Mouse (Mus musculus) intestine, embryonic 14.5 days (tissue): ENCODE results near the gene 1700013G24Rik. TPM values are rescaled to one million over a fixed set of nuclear protein-coding genes. Genes with fewer than 3 reads are reported as not detected.

Source experiments
- ATAC-seq: fragments of 200-750 bp; cut with Nextera tagmentation; replicated peaks from 2 replicates; pipeline ENCODE4 v1.8.0; 2017; ENCODE audit warnings: low read depth, moderate number of reproducible peaks, moderate TSS enrichment, moderate library complexity; ENCODE audit not compliant: low FRiP score, low TSS enrichment
- DNase-seq: peaks from one replicate; pipeline ENCODE4 v3.0.0-alpha.2; 2018; ENCODE audit warnings: low spot score
- H3K27ac ChIP-seq: fragments of 300-500 bp; sonication (generic); 2 replicates; pipeline ENCODE4 v1.5.1; 2014; ENCODE audit warnings: low read depth, mild to moderate bottlenecking, control low read depth
- H3K27me3 ChIP-seq: fragments of 300-500 bp; sonication (generic); replicated peaks from 2 replicates; pipeline ENCODE4 v1.6.1; 2014; ENCODE audit warnings: low read length, control low read depth; ENCODE audit not compliant: control insufficient read depth, insufficient read depth
- H3K36me3 ChIP-seq: fragments of 300-500 bp; sonication (generic); 2 replicates; pipeline ENCODE4 v1.6.1; 2014; ENCODE audit warnings: low read length, control low read depth; ENCODE audit not compliant: control insufficient read depth, insufficient read depth
- H3K4me1 ChIP-seq: fragments of 300-500 bp; sonication (generic); replicated peaks from 2 replicates; pipeline ENCODE4 v1.6.1; 2014; ENCODE audit warnings: low read length, control low read depth, mixed read lengths; ENCODE audit not compliant: control insufficient read depth, insufficient read depth
- H3K4me2 ChIP-seq: fragments of 300-500 bp; sonication (generic); 2 replicates; pipeline ENCODE4 v1.6.1; 2014; ENCODE audit warnings: low read length
- H3K4me3 ChIP-seq: fragments of 300-500 bp; sonication (generic); 2 replicates; pipeline ENCODE4 v1.5.1; 2014; ENCODE audit warnings: low read depth, low read length, control low read depth, mixed read lengths
- H3K9ac ChIP-seq: fragments of 300-500 bp; sonication (generic); 2 replicates; pipeline ENCODE4 v1.6.1; 2014; ENCODE audit warnings: mild to moderate bottlenecking, low read length
- H3K9me3 ChIP-seq: fragments of 300-500 bp; sonication (generic); 2 replicates; pipeline ENCODE4 v1.6.1; 2016; ENCODE audit warnings: low read length, control low read depth; ENCODE audit not compliant: control insufficient read depth
- WGBS: fragments of 180-500 bp; shearing (Covaris S2); extraction: QIAGEN DNeasy Blood & Tissue Kit; methylation state at CpG from one replicate; pipeline ENCODE4 v1.1.7; 2014; 5-methylcytosine and 5-hydroxymethylcytosine counted together
- polyA plus RNA-seq: library from polyadenylated mRNA; unstranded; fragments of >200 nt; fragmentation: Nextera tagmentation; extraction: Ambion mirVana; gene quantifications from 2 replicates; pipeline ENCODE4 v1.2.1, GENCODE M21; 2014

Gene 1700013G24Rik
- polyA plus RNA-seq, 1 experiment from 2014 or later = not detected

DNA sequence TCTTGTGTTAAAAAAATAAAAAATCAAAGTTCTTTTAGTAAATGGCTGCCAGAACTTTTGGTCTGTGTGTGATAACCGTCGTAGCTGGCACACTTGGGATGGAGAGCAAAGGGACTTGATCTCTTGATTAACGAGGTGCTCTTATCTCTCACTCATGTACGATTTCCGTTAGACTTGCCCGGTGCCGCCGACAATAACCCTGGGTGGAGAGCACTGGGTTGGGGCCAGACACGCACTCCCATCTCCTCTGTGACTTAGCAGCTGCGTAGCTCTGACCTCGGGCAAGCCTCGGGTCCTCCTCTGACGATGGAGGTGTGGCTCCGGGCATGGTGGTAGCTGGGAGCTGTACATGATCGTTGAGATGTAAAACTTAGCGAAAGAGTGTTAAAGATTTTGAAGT lies 30.8 kb downstream of the 1700013G24Rik start:
- Histone ChIP-seq H3K9me3 (no peaks in the 10 kb centered on the region), H3K27ac (no peak overlapping the region), H3K36me3 (no peaks in the 10 kb centered on the region), H3K4me3 (no peak overlapping the region), H3K4me1 (peaks cover 90% of the 10 kb centered on the region), H3K27me3 (no peaks in the 10 kb centered on the region), H3K9ac (no peak overlapping the region), H3K4me2 (no peak overlapping the region)
- WGBS = 45% methylated on average over 16 of the region's 16 CpGs
- DNase-seq = no peak
- ATAC-seq = no peak

DNA sequence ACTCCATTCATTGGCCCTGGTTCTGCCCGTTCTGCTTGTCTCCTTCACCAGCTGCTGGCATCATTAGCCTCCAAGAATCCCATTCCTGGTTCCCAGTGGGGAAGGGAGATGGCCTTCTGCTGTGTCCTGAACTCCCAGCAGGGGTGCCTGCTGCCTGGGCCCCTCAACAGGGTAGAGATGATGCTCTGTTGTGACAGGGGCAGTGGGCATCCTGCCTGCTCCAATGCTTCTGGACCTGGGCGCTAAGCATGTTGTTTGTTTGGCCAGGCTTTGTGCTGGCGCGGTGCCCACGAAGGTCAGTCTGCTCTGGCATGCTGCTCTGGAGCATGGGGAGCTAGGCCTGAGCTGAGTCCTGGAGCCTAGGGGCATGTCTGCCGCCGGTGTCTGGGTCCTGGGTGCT lies 31.5 kb downstream of the 1700013G24Rik start:
- Histone ChIP-seq H3K27me3 (no peaks in the 10 kb centered on the region), H3K9ac (no peak overlapping the region), H3K36me3 (no peaks in the 10 kb centered on the region), H3K27ac (peak overlapping the region; percentile 96; the same call in 1 of the 2 replicates), H3K4me3 (no peak overlapping the region), H3K4me1 (peaks cover 90% of the 10 kb centered on the region), H3K9me3 (no peaks in the 10 kb centered on the region), H3K4me2 (no peak overlapping the region)
- WGBS = 75% methylated on average over 7 of the region's 7 CpGs
- no peak for DNase-seq
- ATAC-seq = no peak

DNA sequence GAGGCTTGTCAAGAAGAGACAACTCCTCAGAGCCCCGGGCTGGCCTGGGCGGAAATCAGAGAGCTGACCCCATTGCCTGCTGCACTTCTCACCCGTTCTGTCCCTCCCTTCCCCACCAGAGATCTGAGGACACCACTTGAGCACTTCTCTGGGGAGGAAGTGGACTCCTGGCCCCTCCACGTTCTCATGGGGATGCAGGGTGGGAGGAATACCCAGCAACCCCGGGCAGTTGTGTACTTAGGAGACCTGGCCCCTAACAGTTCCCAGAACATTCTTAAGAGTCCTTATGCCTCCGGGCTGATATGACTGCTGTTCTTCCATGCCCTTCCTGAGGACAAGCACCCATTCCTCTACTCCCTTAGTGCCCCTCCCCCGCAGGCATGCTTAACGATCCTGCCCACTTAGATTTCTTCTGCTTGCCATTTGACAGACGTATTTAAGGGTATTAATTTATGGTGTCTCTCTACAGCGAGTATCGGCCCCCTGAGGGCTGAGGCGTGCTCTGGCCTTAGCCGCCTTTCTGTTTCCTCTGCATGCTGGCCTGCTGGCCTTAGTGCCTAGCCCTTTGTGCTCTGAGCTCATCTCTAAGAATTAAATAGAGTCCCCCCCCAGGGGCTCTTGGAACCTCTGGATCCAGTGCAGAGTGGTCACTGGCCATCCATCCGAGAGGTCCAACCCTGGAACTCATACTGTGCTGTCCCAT lies 32.3 kb downstream of the 1700013G24Rik start:
- Histone ChIP-seq H3K36me3 (no peaks in the 10 kb centered on the region), H3K4me3 (no peak overlapping the region), H3K9me3 (no peaks in the 10 kb centered on the region), H3K27ac (peak overlapping the region; percentile 96; the same call in 1 of the 2 replicates), H3K4me1 (peaks cover 89% of the 10 kb centered on the region), H3K27me3 (no peaks in the 10 kb centered on the region), H3K4me2 (no peak overlapping the region; the same call in 1 of the 2 replicates), H3K9ac (no peak overlapping the region; the same call in 1 of the 2 replicates)
- ATAC-seq (no peak), DNase-seq (no peak)
- 30% methylated on average over 14 of the region's 14 CpGs for WGBS

DNA sequence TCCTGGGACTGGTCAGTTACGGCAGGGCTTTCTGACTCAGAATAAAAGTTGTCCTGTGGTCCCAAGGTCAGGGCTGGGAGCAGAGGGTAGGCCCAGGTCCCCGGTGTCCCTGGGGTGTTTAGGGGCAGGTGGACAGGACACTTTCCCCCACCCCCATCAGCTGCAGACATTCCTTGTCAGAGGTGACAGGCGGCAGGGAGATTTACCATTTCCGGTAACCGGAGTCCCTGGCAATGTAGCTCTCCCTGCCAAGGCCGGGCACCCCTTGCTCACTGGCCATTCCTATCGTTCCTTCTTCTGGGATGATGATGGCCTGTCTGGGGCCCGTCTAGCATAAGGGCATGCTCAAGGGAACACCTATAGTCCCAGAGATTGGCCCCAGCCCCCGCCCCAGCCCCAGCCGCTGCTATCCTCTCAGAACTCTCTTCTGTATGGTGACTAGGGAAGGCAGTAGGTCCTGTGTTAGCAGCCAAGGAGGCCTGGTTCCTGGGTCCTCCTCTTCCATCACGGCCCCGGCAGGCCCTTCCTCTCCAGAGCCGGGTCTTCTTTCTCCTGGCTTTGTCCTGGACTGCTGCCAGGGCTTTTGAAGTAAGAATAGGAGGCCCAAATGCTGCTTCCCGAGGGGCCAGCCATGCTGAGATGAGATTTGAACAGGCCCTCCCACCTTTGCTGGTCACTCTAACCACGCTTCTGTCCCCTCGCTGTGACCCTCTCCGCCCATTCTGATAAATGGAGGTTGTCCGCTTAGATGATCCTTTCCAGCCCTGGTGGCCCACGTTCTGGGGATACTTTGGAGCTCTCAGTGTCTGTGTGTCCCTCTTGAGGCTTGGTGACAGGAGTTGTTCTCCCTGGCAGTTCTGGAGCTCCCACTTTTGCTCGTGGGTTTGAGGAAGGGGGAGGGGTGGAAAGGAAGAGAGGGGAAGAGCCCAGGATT lies 33.3 kb downstream of the 1700013G24Rik start:
- peak overlapping the region; percentile 96 for H3K27ac ChIP-seq
- H3K9me3 ChIP-seq = no peaks in the 10 kb centered on the region
- 0 out of 2 replicates have a peak overlapping the region, but pooled peaks have one; percentile 1 for H3K9ac ChIP-seq
- 34% methylated on average over 20 of the region's 20 CpGs for WGBS
- no peak for ATAC-seq
- no peaks in the 10 kb centered on the region for H3K27me3 ChIP-seq
- no peak for DNase-seq
- H3K4me2 ChIP-seq = peak overlapping the region; percentile 18
- H3K4me1 ChIP-seq = peaks cover 80% of the 10 kb centered on the region
- no peaks in the 10 kb centered on the region for H3K36me3 ChIP-seq
- H3K4me3 ChIP-seq = no peak overlapping the region

DNA sequence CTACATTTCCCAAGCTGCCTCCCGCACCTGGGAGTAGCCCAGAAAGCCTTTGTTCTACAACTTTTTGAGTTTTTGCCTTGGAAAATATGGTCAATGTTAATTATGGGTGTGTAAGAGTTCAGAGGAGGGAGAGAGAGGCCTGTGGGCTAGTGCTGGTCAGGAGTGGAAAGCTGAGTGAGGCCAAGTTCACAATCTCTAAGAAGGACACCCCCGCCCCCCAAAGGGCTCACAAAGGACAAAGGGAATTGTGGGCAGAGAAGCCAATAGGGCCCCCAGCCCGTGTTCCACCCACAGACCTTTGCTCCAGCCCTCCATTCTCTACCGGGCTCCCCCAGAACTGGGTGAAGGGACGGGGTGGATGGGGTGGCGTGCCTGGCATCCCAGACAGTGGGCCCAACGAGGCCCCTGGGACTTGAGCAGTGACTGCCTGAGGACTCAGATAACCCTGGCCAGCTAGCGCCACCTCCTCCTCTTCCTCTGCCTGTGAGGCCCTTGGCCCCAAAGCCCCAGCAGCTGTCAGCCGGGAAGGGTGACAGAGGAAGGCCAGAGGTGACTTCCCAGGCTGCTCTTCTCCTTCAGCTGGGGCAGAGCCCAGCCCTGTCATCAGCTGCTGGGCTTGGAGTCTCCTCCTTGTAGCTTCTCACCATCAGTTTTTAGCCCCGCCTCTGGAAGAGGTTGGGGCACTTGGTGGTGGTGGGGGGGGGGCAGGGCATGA lies 34.4 kb downstream of the 1700013G24Rik start:
- Histone ChIP-seq H3K4me2 (peak overlapping the region; percentile 31), H3K36me3 (no peaks in the 10 kb centered on the region), H3K27ac (peak overlapping the region; percentile 96), H3K27me3 (no peaks in the 10 kb centered on the region), H3K9me3 (no peaks in the 10 kb centered on the region), H3K4me1 (peaks cover 69% of the 10 kb centered on the region), H3K9ac (peak overlapping the region; percentile 20; the same call in 1 of the 2 replicates), H3K4me3 (no peak overlapping the region)
- ATAC-seq (no peak), DNase-seq (no peak)
- WGBS = 38% methylated on average over 10 of the region's 10 CpGs

DNA sequence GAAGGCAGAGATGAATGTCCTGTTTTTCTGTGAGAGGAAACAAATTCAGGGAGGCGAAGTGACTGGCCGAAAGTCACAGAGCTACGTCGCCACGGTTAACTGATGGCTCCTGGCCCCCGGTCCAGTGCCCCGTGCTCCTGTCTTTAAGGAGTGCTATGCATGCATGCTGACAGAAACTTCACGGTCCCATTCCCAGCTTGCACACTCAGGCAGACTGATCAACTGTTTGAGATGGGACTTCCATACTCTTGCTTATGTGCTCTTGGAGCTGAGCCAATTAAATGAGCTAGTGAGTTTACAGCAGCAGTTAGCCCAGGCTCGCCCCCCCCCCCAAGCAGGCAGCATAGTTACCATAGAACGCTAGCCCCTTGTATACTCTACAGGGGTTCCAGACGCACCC lies 35.0 kb downstream of the 1700013G24Rik start:
- Histone ChIP-seq H3K36me3 (no peaks in the 10 kb centered on the region), H3K9ac (peak overlapping the region; percentile 37; the same call in 1 of the 2 replicates), H3K9me3 (no peaks in the 10 kb centered on the region), H3K27ac (peak overlapping the region; percentile 96), H3K27me3 (no peaks in the 10 kb centered on the region), H3K4me2 (peak overlapping the region; percentile 31; the same call in 1 of the 2 replicates), H3K4me1 (peaks cover 67% of the 10 kb centered on the region), H3K4me3 (no peak overlapping the region)
- WGBS = 33% methylated on average over 11 of the region's 11 CpGs
- DNase-seq (no peak), ATAC-seq (no peak)

DNA sequence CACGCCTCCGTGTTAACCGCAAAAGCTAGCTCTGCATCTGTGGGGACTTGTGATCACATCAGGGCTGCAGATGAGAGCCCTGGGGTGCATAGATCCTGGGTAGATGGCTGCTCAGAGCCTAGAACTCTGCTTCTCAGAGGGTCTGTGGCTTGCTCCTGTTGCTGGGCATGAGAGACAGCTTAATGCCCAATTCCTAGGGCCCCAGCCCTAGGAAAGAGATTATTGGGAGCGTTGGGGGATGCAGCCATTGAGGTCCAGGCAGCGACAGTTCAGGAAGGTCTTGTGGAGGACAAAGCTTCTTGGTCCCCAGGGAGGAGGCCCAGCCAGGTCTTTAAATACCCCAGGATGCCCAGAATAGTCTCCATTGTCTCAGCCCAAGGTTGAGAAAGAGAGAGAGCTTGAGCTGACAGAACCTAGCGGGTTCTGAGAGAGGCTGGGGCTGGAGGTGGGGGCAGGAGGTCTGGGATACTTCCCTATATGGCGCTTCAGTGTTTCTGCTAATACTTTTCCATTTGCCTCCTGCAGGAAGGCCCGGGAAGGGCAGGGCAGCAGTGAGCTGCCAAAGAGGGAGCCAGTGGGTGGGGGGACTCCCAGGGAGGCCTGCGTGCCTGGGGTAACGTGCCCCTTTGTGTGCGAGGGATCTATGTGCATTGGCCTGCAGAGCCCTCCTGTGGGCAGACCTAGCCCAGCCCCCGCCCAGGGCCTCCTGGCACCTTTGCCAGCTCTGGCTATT lies 35.7 kb downstream of the 1700013G24Rik start:
- DNase-seq = no peak
- Histone ChIP-seq H3K4me1 (peaks cover 64% of the 10 kb centered on the region), H3K9me3 (no peaks in the 10 kb centered on the region), H3K36me3 (no peaks in the 10 kb centered on the region), H3K9ac (peak overlapping the region; percentile 37), H3K4me3 (no peak overlapping the region), H3K27ac (peak overlapping the region; percentile 96), H3K27me3 (no peaks in the 10 kb centered on the region), H3K4me2 (peak overlapping the region; percentile 31)
- WGBS = 10% methylated on average over 12 of the region's 12 CpGs
- peak; percentile 63 for ATAC-seq

DNA sequence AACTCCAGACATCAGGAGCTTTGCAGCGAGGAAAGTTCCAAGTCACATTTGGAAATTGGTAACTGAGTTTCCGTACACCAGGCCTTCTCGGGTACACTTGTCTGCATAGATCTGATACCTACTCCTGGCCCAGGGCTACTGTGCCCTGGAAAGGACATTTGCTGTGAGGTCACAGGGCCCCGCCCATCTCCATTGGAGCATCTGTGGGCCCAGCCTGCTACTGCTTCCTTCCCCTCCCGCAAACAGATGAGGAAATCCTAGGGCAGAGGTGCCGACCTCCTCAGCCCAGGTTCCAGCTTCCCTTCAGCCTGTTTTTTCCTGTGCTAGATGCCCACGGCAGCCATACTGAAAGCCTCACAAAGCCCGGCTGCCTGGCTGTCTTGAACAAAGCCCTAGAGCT lies 36.9 kb downstream of the 1700013G24Rik start:
- ATAC-seq (no peak), DNase-seq (no peak)
- H3K4me3 ChIP-seq = no peak overlapping the region
- H3K9me3 ChIP-seq = no peaks in the 10 kb centered on the region
- H3K9ac ChIP-seq = peak overlapping the region; percentile 2; the same call in 1 of the 2 replicates
- H3K4me1 ChIP-seq = peaks cover 61% of the 10 kb centered on the region
- H3K36me3 ChIP-seq = no peaks in the 10 kb centered on the region
- no peak overlapping the region for H3K4me2 ChIP-seq
- H3K27me3 ChIP-seq = no peaks in the 10 kb centered on the region
- H3K27ac ChIP-seq = peak overlapping the region; percentile 96
- 57% methylated on average over 8 of the region's 8 CpGs for WGBS
